Mouse (Mus musculus) limb, embryonic 14.5 days (tissue): ENCODE measurements at regions not wholly inside any gene's neighbourhood (a gene's known extent, or its start where the extent isn't known, plus 50 kb on each side); places are given as distances from the start of the nearest gene placed in this dataset.

Source experiments
- ATAC-seq: fragments of 200-750 bp; cut with Nextera tagmentation; 2 replicates; pipeline ENCODE4 v1.8.0; 2017; ENCODE audit warnings: low read depth, moderate number of reproducible peaks, moderate TSS enrichment; ENCODE audit not compliant: low FRiP score
- DNase-seq: peaks from one replicate; pipeline ENCODE4 v3.0.0-alpha.2; 2015; ENCODE audit warnings: low spot score
- H3K27ac ChIP-seq: fragments of 300-500 bp; sonication (generic); replicated peaks from 2 replicates; pipeline ENCODE4 v1.5.1; 2014; ENCODE audit warnings: low read depth, mild to moderate bottlenecking, low read length, moderate library complexity, mixed read lengths
- H3K27me3 ChIP-seq: fragments of 300-500 bp; sonication (generic); 2 replicates; pipeline ENCODE4 v1.6.1; 2014; ENCODE audit warnings: low read length, mixed read lengths; ENCODE audit not compliant: control insufficient read depth, insufficient read depth
- H3K36me3 ChIP-seq: fragments of 300-500 bp; sonication (generic); 2 replicates; pipeline ENCODE4 v1.6.1; 2014; ENCODE audit warnings: mild to moderate bottlenecking, low read length, moderate library complexity, mixed read lengths; ENCODE audit not compliant: control insufficient read depth, insufficient read depth
- H3K4me1 ChIP-seq: fragments of 300-500 bp; sonication (generic); 2 replicates; pipeline ENCODE4 v1.6.1; 2014; ENCODE audit warnings: antibody characterized with exemption, low read length, mixed read lengths; ENCODE audit not compliant: control insufficient read depth, insufficient read depth
- H3K4me2 ChIP-seq: fragments of 300-500 bp; sonication (generic); replicated peaks from 2 replicates; pipeline ENCODE4 v1.6.1; 2014; ENCODE audit warnings: low read depth, mild to moderate bottlenecking, low read length, moderate library complexity; ENCODE audit not compliant: severe bottlenecking
- H3K4me3 ChIP-seq: fragments of 300-500 bp; sonication (generic); replicated peaks from 2 replicates; pipeline ENCODE4 v1.5.1; 2014; ENCODE audit warnings: low read length
- H3K9ac ChIP-seq: fragments of 300-500 bp; sonication (generic); 2 replicates; pipeline ENCODE4 v1.6.1; 2014; ENCODE audit warnings: mild to moderate bottlenecking, low read depth, low read length, moderate library complexity; ENCODE audit not compliant: severe bottlenecking
- H3K9me3 ChIP-seq: fragments of 300-500 bp; sonication (generic); 2 replicates; pipeline ENCODE4 v1.6.1; 2016; ENCODE audit warnings: low read length; ENCODE audit not compliant: control insufficient read depth
- POLR2A ChIP-seq: fragments of 200-500 bp; IDR thresholded peaks from 2 replicates; pipeline ENCODE4 v1.8.0; 2012; ENCODE audit warnings: inconsistent platforms, mild to moderate bottlenecking, moderate library complexity, borderline replicate concordance; ENCODE audit not compliant: insufficient read depth, insufficient read length; ENCODE audit errors: extremely low read depth
- WGBS: fragments of 180-500 bp; shearing (Covaris S2); extraction: QIAGEN DNeasy Blood & Tissue Kit; methylation state at CpG from one replicate; pipeline ENCODE4 v1.1.7; 2014; 5-methylcytosine and 5-hydroxymethylcytosine counted together

- Histone ChIP-seq H3K4me1 (0 out of 2 replicates have a peak, but pooled peaks cover 6% of the 10 kb centered on the region), H3K4me2 (no peak overlapping the region), H3K36me3 (no peaks in the 10 kb centered on the region), H3K27ac (no peak overlapping the region), H3K9me3 (no peaks in the 10 kb centered on the region), H3K27me3 (no peaks in the 10 kb centered on the region), H3K9ac (no peak overlapping the region), H3K4me3 (no peak overlapping the region)
- no peak for ATAC-seq
- WGBS: 66% methylated on average over 3 of the region's 3 CpGs
- TF ChIP-seq POLR2A: no peak
- DNase-seq: no peak
Measured at GRCm38 (mm10) chr10:68669992-68670391, 53.5 kb upstream of the Tmem26 start.

GRCm38 (mm10) chr10:68672291-68672690 lies 51.2 kb upstream of the Tmem26 start:
- 43% methylated on average over 12 of the region's 12 CpGs for WGBS
- no peak for DNase-seq

GRCm38 (mm10) chr10:68673102-68673872 lies 50.2 kb upstream of the Tmem26 start:
- TF ChIP-seq POLR2A: no peak
- 48% methylated on average over 9 of the region's 9 CpGs for WGBS
- Histone ChIP-seq H3K4me2 (no peak overlapping the region), H3K9ac (no peak overlapping the region), H3K4me1 (0 out of 2 replicates have a peak, but pooled peaks cover 6% of the 10 kb centered on the region), H3K27ac (no peak overlapping the region), H3K36me3 (no peaks in the 10 kb centered on the region), H3K9me3 (no peaks in the 10 kb centered on the region), H3K4me3 (no peak overlapping the region), H3K27me3 (no peaks in the 10 kb centered on the region)
- ATAC-seq (no peak), DNase-seq (no peak)

More at GRCm38 (mm10) chr10:68672291-68672690, 51.2 kb upstream of the Tmem26 start:
- H3K4me3 ChIP-seq: no peak overlapping the region
- no peak overlapping the region for H3K4me2 ChIP-seq
- no peaks in the 10 kb centered on the region for H3K27me3 ChIP-seq
- H3K4me1 ChIP-seq: 0 out of 2 replicates have a peak, but pooled peaks cover 6% of the 10 kb centered on the region
- H3K36me3 ChIP-seq: no peaks in the 10 kb centered on the region
- H3K9ac ChIP-seq: no peak overlapping the region
- H3K9me3 ChIP-seq: no peaks in the 10 kb centered on the region
- TF ChIP-seq POLR2A: no peak
- ATAC-seq: no peak
- H3K27ac ChIP-seq: no peak overlapping the region
